Mouse (Mus musculus): ENCODE results near the gene Yod1. TPM values are rescaled to one million over a fixed set of nuclear protein-coding genes. Genes with fewer than 3 reads are reported as not detected.

The Yod1 gene
- polyA plus RNA-seq (2017; shearing (Covaris generic)), result 7.0 TPM

DNA sequence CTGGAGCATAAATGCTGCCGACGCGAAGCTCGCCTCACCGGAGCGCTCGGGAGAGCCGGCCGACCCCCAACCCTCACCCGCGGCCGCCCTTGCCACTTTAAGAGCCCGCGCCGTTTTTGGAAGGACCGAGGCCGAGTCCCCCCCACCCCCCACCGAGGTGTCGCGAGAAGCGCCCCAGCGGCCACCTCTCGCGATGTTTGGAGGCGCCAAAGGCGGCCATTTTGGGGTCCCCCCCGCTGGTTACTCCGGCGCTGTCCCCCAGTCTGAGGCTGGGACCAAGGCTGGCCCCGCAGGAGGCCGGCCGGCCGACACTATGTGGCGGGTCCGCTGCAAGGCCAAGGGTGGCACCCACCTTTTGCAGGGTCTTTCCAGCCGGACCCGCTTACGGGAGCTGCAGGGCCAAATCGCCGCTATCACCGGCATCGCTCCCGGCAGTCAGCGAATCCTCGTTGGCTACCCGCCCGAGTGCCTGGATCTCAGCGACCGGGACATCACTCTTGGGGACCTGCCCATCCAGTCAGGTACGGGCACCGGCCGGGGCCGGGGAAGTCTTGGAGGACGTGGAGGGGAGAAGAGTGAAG, at the start of gene Yod1:
Gene Yod1, plus strand, starts transcription at position 37 of the 581 bp plus-strand sequence.

DNA sequence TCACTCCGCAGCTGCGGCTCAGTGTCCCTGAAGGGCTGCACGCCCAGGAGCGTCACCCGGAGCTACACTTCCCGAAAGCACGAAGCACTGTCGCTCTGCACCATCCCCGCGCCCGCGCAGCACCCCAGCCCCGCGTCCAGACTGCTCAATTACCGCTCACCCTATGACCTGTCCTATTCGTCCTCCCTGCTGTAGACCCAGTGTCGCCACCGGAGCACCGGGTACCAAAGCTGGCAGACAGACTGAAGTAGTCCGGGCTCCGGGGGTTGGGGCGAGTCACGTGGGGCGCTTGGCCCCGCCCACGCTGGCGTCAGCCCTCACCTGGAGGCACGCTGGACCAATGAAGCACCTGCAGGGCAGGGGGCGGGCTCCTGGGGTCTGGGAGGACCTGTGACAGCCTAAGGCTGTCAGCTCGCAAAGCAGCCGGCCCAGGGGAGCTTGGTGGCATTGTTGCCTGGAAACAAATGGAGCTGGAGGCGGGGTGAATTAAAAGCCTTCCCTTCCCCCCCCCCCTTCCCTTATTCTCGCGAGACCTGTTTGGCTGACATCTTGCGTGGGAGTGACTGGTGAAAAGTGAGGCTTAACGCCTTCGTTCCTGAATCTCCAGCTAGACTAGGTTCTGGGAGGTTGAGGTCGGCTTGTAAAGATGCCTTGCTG, 1.4 kb upstream of the Yod1 start, which contains the start of gene Gm29427:
Gene Gm29427, minus strand, starts transcription at position 239 of the 657 bp plus-strand sequence.

DNA sequence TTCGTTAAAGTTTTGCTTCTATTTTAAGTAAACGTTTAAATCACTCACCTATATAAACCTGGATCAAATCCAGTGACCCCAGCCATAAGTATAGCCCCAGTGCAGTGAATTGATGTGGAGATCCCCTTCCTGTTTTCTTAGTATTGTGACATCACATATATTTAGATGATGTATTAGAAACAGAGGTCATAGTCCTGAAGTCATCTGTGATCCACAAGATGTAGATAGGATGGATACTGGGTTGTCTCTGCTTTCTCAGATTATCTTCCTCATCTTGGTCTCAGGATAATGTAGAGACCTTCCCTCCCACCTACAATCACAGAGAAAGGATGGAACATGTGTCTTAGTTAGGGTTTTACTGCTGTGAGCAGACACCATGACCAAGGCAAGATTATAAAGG, 12.0 kb downstream of the Yod1 start, which contains the start of gene Pfkfb2:
Gene Pfkfb2, minus strand, starts transcription at position 101 of the 400 bp plus-strand sequence.

DNA sequence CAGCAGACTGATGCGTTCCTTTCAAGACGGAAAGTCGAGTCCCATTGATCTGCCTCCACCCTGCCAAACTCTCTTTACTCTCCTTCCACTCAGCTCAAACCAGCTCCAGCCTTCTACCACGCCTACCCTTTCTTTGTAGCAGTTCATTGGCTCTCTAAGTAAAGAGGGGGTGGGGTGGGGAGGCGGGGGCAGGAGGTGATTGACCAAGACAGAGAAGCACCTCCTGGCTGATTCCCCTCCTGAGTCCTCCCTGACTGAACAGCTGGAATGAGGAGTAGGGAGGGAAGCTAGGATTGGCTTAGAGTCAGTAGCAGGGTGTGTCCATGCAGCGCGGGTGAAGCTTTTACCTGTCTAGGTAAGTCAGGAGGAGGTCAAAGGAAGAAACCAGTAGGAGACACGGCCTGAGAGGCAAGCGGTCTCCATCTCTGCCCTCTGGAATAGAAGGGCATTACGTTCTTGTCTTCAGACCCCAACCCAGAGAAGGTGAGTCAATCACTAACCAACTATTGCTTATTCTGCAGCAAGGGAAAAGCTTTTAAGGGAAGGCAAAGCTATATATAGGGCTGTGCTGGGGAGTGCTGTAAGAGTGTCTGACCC, 14.7 kb downstream of the Yod1 start, which contains the start of gene AA986860:
Gene AA986860, plus strand, starts transcription at position 236 of the 597 bp plus-strand sequence.

Other genes starting within 250 kb of the Yod1 start
- not detected for gene Zp3r, start 87.7 kb upstream of the Yod1 start, polyA plus RNA-seq (2017; shearing (Covaris generic))
- 0.09 TPM for gene C4bp, start 55.7 kb upstream of the Yod1 start, polyA plus RNA-seq (2017; shearing (Covaris generic))
- gene Gm29427, start 1.5 kb upstream of the Yod1 start, polyA plus RNA-seq (2017; shearing (Covaris generic)), result not detected
- 6.1 TPM for gene Pfkfb2, start 11.9 kb downstream of the Yod1 start, polyA plus RNA-seq (2017; shearing (Covaris generic))
- 0.71 TPM for gene AA986860, start 14.6 kb downstream of the Yod1 start, polyA plus RNA-seq (2017; shearing (Covaris generic))
- 0.67 TPM for gene Fcamr, start 83.6 kb downstream of the Yod1 start, polyA plus RNA-seq (2017; shearing (Covaris generic))
- 0.14 TPM for gene Pigr, start 109.4 kb downstream of the Yod1 start, polyA plus RNA-seq (2017; shearing (Covaris generic))
- 5.2 TPM for gene Fcmr, start 148.3 kb downstream of the Yod1 start, polyA plus RNA-seq (2017; shearing (Covaris generic))
- gene Il24, start 170.1 kb downstream of the Yod1 start, polyA plus RNA-seq (2017; shearing (Covaris generic)), result not detected
- not detected for gene Il20, start 194.1 kb downstream of the Yod1 start, polyA plus RNA-seq (2017; shearing (Covaris generic))
- gene Il19, start 222.8 kb downstream of the Yod1 start, polyA plus RNA-seq (2017; shearing (Covaris generic)), result not detected

Measured in CD4-positive, CD25-positive, alpha-beta regulatory T cell, adult 9 weeks (primary cell).